Mouse (Mus musculus): ENCODE measurements at regions not wholly inside any gene's neighbourhood (a gene's known extent, or its start where the extent isn't known, plus 50 kb on each side); places are given as distances from the start of the nearest gene placed in this dataset.

DNA sequence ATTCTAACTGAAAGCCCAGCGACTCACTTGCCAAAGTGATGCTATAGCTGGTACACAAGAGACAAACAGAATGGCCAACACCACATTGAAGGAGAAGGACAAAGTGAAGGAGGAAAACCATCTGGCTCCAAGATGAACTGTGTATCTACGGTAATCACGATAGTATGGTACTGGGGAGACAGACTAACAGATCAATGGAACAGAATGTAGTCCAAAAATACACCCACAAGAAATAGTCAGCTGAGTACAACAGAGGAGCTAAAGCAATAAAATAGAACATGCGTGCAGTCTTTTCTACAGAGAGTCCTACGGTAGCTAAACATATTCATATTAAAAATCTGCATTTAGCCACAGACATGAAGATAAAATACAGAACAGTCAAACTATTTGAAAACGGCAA is 92.4 kb upstream of the Tmem150c start:
- intact Hi-C loops (cut with DNase I), result no loop called here
- DNase-seq (ENCODE audit: low spot score in 2 of 2), result no peak

GRCm38 (mm10) chr5:100249757-100250156 is 90.1 kb upstream of the Tmem150c start:
- no peak for DNase-seq (ENCODE audit: low spot score in 2 of 2)
- intact Hi-C loops (cut with DNase I), result no loop called here

- DNase-seq (ENCODE audit: low spot score in 2 of 2), result no peak
- intact Hi-C loops (cut with DNase I), result no loop called here
These were observed 89.0 kb upstream of the Tmem150c start for GRCm38 (mm10) chr5:100248611-100249010.

DNA sequence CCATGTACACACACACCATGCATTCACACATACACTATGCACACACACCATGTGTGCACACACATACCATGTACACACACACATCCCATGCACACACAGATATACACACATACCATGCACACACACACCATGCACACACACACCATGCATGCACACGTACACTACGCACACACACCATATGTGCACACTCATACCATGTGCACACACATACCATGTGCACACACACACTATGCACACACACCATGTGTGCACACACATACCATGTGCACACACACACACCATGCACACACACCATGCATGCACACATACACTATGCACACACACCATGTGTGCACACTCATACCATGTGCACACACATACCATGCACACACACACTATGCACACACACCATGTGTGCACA is 87.1 kb upstream of the Tmem150c start:
- intact Hi-C loops (cut with DNase I), result no loop called here
- DNase-seq (ENCODE audit: low spot score in 2 of 2), result no peak

GRCm38 (mm10) chr5:100244811-100245210 is 85.2 kb upstream of the Tmem150c start:
- DNase-seq (ENCODE audit: low spot score in 2 of 2), result no peak
- intact Hi-C loops (cut with DNase I), result loop anchor here (5.0 kb wide), 1 partner anchor 78 kb away; no protein-coding TSS in a partner anchor

- intact Hi-C loops (cut with DNase I), result loop anchor here (2.0 to 5.0 kb wide), 2 partner anchors 74 to 166 kb away; no protein-coding TSS in a partner anchor
- DNase-seq (ENCODE audit: low spot score in 2 of 2), result peak in 1 of 2 experiments; percentile 23
These were observed 81.3 kb upstream of the Tmem150c start for GRCm38 (mm10) chr5:100240876-100241275.

DNA sequence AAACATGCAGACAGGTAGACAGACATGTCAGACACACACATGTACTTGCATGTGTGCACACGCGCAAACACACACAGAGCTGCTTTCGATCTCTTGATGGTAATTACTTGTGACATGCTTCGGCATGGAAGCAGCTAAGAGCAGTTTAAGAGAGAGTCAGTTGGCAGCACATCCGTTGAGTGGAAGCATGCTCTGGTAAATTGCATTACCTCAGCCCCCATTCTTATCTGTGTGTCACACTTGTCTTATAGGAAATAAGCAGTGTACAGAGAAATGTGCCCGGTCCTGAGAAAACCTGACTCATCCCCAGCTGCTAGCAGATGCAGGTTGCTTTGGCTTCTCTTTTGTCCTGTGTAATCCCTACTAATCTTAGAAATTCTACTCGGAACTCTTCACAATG is 80.0 kb upstream of the Tmem150c start:
- DNase-seq (ENCODE audit: low spot score in 2 of 2), result no peak
- intact Hi-C loops (cut with DNase I), result loop anchor here (2.0 to 5.0 kb wide), 2 partner anchors 72 to 165 kb away; no protein-coding TSS in a partner anchor

DNA sequence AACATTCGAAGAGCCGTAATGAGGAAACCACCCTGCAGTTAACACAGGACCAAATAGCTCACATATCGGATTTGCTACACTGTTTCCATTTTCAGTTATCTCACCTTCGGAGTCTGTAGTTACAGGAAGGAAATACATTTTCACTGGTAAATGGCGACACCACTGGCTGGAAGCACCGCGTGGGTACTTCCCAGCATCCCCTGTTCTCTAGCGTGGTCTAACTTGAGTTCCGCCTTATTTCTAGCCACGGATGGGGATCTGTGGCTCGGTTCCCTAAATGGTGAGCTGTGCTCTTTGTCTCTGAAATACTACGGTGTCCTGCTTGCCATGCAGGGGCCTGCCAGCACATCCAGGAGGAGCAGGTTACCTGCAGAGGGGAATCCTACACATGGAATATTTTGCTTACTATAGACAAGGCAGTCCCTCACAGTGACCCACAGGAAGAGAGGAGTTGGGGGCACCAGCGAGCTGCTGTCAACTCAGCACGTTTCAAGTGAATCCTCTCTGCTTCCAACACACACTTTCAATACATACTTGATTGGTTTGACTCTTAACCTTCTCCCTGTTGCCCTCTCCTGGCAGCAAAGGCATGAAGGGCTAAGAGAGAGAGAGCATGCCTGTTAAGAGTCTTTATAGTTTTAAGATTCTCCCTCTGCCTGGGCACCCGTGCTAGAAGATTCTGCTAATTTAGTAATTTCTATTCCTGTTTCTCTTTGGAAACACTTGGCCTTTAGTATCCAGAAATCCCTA is 78.9 kb upstream of the Tmem150c start:
- DNase-seq (ENCODE audit: low spot score in 2 of 2), result no peak
- intact Hi-C loops (cut with DNase I), result no loop called here

DNA sequence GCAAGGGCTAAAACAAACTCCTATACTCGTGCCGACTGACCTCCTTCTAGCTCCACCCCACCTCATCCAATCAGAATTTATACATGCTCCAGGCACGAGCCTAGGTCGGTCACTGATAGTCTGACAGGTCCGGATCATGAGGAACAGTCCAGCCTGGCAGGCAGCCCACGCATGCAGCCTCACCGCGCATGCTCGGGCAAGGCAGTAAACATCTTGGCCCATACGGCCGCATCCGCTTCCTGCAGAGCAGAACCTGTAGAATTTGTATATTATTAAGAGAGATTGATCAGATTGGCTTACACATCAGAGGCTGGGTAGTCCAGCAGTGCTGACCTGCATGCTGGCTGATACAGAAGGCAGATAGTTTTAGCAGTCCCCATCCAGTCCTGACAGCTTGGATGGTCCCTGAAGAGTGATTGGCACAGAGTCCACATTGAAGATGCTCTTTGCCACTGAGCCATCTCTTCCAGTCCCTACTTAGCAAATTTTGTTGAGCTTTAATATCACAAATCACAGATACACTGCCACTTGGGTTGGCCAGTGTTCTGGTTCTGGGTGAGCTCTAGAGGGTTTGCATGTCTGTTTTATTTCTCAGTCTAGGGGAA is 78.2 kb upstream of the Tmem150c start:
- intact Hi-C loops (cut with DNase I), result no loop called here

GRCm38 (mm10) chr5:100236277-100236676 is 76.7 kb upstream of the Tmem150c start:
- DNase-seq (ENCODE audit: low spot score in 2 of 2), result no peak
- intact Hi-C loops (cut with DNase I), result no loop called here

More for the DNA sequence above, 78.2 kb upstream of the Tmem150c start:
- DNase-seq (ENCODE audit: low spot score in 2 of 2), result no peak

GRCm38 (mm10) chr5:100232076-100232475 is 72.5 kb upstream of the Tmem150c start:
- no peak for DNase-seq (ENCODE audit: low spot score in 2 of 2)
- intact Hi-C loops (cut with DNase I), result no loop called here

DNA sequence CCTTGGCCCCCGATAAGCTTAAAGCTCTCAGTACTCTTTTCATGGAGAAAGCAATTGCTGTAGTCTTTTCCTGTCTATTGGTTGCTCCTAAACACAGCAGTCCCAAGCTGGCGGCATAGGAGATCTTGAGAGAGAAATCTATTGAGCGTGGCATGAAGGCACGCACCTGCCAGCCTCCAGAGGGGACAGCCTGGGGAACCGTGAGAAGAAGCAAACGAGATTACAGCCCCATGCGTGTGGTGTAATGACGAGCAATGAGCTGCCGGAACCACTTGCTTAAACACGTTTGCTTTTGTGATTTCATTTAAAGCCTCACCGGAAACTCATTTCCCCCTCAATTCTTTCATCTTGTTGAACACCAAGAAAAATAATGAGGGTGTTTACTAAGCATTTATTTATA is 72.0 kb upstream of the Tmem150c start:
- intact Hi-C loops (cut with DNase I), result no loop called here
- no peak for DNase-seq (ENCODE audit: low spot score in 2 of 2)

GRCm38 (mm10) chr5:100230038-100230437 is 70.4 kb upstream of the Tmem150c start:
- no peak for DNase-seq (ENCODE audit: low spot score in 2 of 2)
- intact Hi-C loops (cut with DNase I), result no loop called here

DNA sequence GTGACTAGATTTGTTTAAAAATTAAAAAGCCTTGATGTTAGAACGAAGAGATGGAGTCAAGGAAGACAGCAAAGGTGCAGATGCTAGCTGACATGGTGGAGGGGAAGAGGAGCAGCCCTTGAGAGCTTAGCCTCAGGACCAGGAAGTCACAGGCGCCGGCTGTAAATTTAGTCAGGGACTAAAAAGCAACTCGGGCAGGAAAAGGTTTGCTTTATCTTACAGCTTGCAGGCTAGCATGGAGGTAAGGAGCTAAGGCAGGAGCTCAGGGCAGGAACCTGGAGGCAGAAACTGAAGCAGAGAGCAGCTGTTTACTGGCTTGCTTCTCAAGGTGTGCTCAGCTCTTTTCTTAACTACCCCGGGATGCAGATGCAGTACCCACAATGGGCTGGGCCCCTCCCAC is 68.3 kb upstream of the Tmem150c start:
- intact Hi-C loops (cut with DNase I), result no loop called here
- no peak for DNase-seq (ENCODE audit: low spot score in 2 of 2)

- no peak for DNase-seq (ENCODE audit: low spot score in 2 of 2)
- intact Hi-C loops (cut with DNase I), result no loop called here
These were observed 67.1 kb upstream of the Tmem150c start for GRCm38 (mm10) chr5:100226571-100227235.

DNA sequence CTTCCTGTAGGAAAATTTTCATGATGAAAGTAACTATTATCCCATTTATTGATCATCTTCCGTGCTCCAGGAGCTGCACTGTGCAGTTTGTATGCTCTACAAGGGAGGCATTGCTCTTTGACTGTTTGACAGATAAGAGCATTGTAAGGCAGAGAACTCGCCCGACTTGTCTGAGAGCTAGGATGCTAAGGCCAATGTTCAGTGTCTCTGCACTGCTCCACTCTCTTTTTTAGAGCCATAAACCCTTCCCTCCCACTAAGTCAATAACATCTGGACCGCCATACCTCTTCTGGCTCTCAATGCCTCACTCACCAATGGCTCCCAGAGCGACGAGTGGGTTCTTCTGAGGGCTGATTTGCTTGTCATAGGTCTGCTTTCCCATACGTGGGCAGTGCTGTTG is 65.9 kb upstream of the Tmem150c start:
- no peak for DNase-seq (ENCODE audit: low spot score in 2 of 2)
- intact Hi-C loops (cut with DNase I), result no loop called here

DNA sequence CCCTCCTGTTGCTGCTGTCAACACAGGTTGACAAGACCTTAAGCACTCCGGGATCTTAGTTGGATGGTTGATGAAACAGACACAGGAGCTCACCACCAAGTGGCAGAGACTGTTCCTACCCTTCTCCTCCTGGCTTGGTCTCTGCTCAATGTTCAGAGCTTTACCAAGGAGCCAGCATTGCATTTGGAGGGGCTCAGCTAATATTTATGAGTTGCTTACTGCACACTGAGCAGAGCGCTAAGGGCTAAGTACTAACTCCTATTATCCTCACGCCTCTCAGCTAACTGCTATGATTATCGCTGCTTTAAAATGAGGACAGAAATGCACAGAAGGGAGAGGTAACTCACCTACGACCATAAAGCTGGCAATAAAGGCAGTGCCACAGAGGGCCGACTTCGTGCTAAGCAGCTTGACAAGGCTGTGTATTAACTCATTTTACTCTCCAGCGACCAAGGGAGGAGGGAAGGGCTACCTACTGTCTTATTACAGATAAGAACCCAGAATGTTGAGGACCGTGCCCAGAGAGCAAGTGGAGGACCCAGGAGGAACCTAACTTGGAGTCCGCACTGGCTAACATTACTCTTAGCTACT is 65.3 kb upstream of the Tmem150c start:
- no peak for DNase-seq (ENCODE audit: low spot score in 2 of 2)
- intact Hi-C loops (cut with DNase I), result no loop called here

- intact Hi-C loops (cut with DNase I), result no loop called here
- no peak for DNase-seq (ENCODE audit: low spot score in 2 of 2)
These were observed 61.5 kb upstream of the Tmem150c start for GRCm38 (mm10) chr5:100221005-100221583.

- intact Hi-C loops (cut with DNase I), result no loop called here
- DNase-seq (ENCODE audit: low spot score in 2 of 2), result no peak
These were observed 60.7 kb upstream of the Tmem150c start for GRCm38 (mm10) chr5:100220320-100220719.

- intact Hi-C loops (cut with DNase I), result no loop called here
These were observed 58.7 kb upstream of the Tmem150c start for GRCm38 (mm10) chr5:100218256-100218851.

More at GRCm38 (mm10) chr5:100218256-100218851, 58.7 kb upstream of the Tmem150c start:
- no peak for DNase-seq (ENCODE audit: low spot score in 2 of 2)
